In the genomic region with DNA sequence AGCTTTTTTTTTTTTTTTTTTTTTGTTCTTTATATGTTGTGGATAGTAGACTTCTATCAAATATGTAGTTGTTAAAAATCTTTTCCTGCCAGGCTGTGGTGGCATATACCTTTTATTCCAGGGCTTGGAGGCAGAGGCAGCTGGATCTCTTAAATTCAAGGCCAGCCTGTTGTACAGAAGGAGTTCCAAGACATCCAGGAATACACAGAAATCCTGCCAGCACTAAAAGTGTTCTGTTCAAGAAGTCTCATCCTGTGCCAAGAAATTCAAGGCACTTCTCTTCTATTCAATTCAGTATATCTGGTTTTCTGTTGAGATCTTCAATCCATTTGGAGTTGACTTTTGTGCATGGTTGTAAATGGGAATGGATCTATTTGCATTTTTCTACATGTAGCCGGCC, we compare ENCODE assay signal across 7 mouse cellular contexts.
"Had no signal": no experiment of that assay in that cellular context is flagged by ENCODE, and none has a peak within 500 bp of the region (broad histone marks: within the 10 kb centered on the region; RNA-seq: fewer than 3 reads in every experiment).

No protein-coding gene starts in this region.

- ATAC-seq: midbrain, embryonic 13.5 days had no signal

- DNase-seq: kidney, adult 2 months; kidney, postnatal 14 days; lung, adult 18-20 months; right cerebral cortex, postnatal 4 days; spleen, adult 18-20 months; thymus, postnatal 36 days had no signal
